Comparison of ENCODE assay signal across 31 mouse cellular contexts in the genomic region with DNA sequence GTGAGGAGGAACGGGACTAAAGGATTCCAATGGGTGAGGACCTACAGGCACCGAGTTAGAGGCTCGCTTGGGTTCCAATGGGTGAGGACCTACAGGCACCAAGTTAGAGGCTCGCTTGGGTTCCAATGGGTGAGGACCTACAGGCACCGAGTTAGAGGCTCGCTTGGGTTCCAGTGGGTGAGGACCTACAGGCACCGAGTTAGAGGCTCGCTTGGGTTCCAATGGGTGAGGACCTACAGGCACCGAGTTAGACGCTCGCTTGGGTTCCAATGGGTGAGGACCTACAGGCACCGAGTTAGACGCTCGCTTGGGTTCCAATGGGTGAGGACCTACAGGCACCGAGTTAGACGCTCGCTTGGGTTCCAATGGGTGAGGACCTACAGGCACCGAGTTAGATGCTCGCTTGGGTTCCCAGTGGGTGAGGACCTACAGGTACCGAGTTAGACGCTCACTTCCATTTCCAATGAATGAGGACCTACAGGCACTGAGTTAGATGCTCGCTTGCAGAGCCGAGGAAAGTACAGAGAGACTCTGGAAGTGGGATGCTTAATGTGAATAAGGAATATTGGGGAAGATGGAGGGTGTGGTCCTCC. TPM values are rescaled to one million over a fixed set of nuclear protein-coding genes. Genes with fewer than 3 reads are reported as not detected.
"Had no signal": no experiment of that assay in that cellular context is flagged by ENCODE, and none has a peak within 500 bp of the region (broad histone marks: within the 10 kb centered on the region; RNA-seq: fewer than 3 reads in every experiment).

No protein-coding gene starts in this region.

RNA-seq across cellular contexts. Expression of a gene that starts 1.2 kb away (rescaled TPM):
- total RNA-seq: common myeloid progenitor, adult 5-6 weeks; forebrain, postnatal 0 days; gastrocnemius, adult 18-20 months; gastrocnemius, adult 2 months; gastrocnemius, adult 8-10 months; gastrocnemius, postnatal 10 days; gastrocnemius, postnatal 14 days; gastrocnemius, postnatal 25 days; gastrocnemius, postnatal 36 days; gastrocnemius, postnatal 4 days; granulocyte monocyte progenitor cell, adult 5-6 weeks; heart, adult 18-20 months; heart, adult 2 months; heart, adult 8-10 months had no signal
- polyA plus RNA-seq: cortical plate, adult 2 months; embryonic facial prominence, embryonic 10.5 days; embryonic facial prominence, embryonic 11.5 days; embryonic facial prominence, embryonic 12.5 days; embryonic facial prominence, embryonic 13.5 days; embryonic facial prominence, embryonic 14.5 days; embryonic facial prominence, embryonic 15.5 days; erythroblast, embryonic 14.5 days; forebrain, embryonic 10.5 days; forebrain, embryonic 11.5 days; forebrain, embryonic 12.5 days; forebrain, embryonic 13.5 days; forebrain, embryonic 14.5 days; forebrain, embryonic 15.5 days; forebrain, embryonic 16.5 days; forebrain, postnatal 0 days; frontal cortex, adult 2 months; heart, adult 2 months; heart, embryonic 10.5 days had no signal

RNA-seq across cellular contexts. Expression of a gene that starts 18.0 kb away (rescaled TPM):
- total RNA-seq: common myeloid progenitor, adult 5-6 weeks; forebrain, postnatal 0 days; gastrocnemius, adult 18-20 months; gastrocnemius, adult 2 months; gastrocnemius, adult 8-10 months; gastrocnemius, postnatal 10 days; gastrocnemius, postnatal 14 days; gastrocnemius, postnatal 25 days; gastrocnemius, postnatal 36 days; gastrocnemius, postnatal 4 days; granulocyte monocyte progenitor cell, adult 5-6 weeks; heart, adult 18-20 months; heart, adult 2 months; heart, adult 8-10 months had no signal
- polyA plus RNA-seq: cortical plate, adult 2 months; embryonic facial prominence, embryonic 10.5 days; embryonic facial prominence, embryonic 11.5 days; embryonic facial prominence, embryonic 12.5 days; embryonic facial prominence, embryonic 13.5 days; embryonic facial prominence, embryonic 14.5 days; embryonic facial prominence, embryonic 15.5 days; erythroblast, embryonic 14.5 days; forebrain, embryonic 10.5 days; forebrain, embryonic 11.5 days; forebrain, embryonic 12.5 days; forebrain, embryonic 13.5 days; forebrain, embryonic 14.5 days; forebrain, embryonic 15.5 days; forebrain, embryonic 16.5 days; forebrain, postnatal 0 days; frontal cortex, adult 2 months; heart, adult 2 months; heart, embryonic 10.5 days had no signal

RNA-seq across cellular contexts. Expression of a gene that starts 29.4 kb away (rescaled TPM):
- total RNA-seq: gastrocnemius, adult 18-20 months; gastrocnemius, adult 2 months; gastrocnemius, adult 8-10 months; gastrocnemius, postnatal 10 days; gastrocnemius, postnatal 14 days; gastrocnemius, postnatal 25 days; gastrocnemius, postnatal 36 days; gastrocnemius, postnatal 4 days; granulocyte monocyte progenitor cell, adult 5-6 weeks; heart, adult 2 months had no signal

RNA-seq across cellular contexts. Expression of a gene that starts 31.4 kb away (rescaled TPM):
- total RNA-seq: common myeloid progenitor, adult 5-6 weeks; forebrain, postnatal 0 days; gastrocnemius, adult 18-20 months; gastrocnemius, adult 2 months; gastrocnemius, adult 8-10 months; gastrocnemius, postnatal 10 days; gastrocnemius, postnatal 14 days; gastrocnemius, postnatal 25 days; gastrocnemius, postnatal 36 days; gastrocnemius, postnatal 4 days; granulocyte monocyte progenitor cell, adult 5-6 weeks; heart, adult 18-20 months; heart, adult 2 months had no signal
- polyA plus RNA-seq: cortical plate, adult 2 months; embryonic facial prominence, embryonic 11.5 days; embryonic facial prominence, embryonic 13.5 days; erythroblast, embryonic 14.5 days; forebrain, embryonic 10.5 days; forebrain, embryonic 11.5 days; forebrain, embryonic 12.5 days; forebrain, embryonic 13.5 days; forebrain, embryonic 14.5 days; forebrain, embryonic 15.5 days; forebrain, embryonic 16.5 days; forebrain, postnatal 0 days; frontal cortex, adult 2 months; heart, embryonic 10.5 days had no signal
